Mouse (Mus musculus) olfactory bulb, adult 2 months (tissue): ENCODE measurements at regions not wholly inside any gene's neighbourhood (a gene's known extent, or its start where the extent isn't known, plus 50 kb on each side); places are given as distances from the start of the nearest gene placed in this dataset.

Experiments
- CTCF ChIP-seq: fragments of 200-500 bp; IDR thresholded peaks from 2 replicates; pipeline ENCODE4 v1.5.1; 2012; ENCODE audit warnings: low read depth, mild to moderate bottlenecking, low read length, moderate library complexity; ENCODE audit not compliant: insufficient read depth
- POLR2A ChIP-seq: fragments of 200-500 bp; IDR thresholded peaks from 2 replicates; pipeline ENCODE4 v1.6.1; 2012; ENCODE audit warnings: mild to moderate bottlenecking, low read depth, low read length, moderate library complexity; ENCODE audit not compliant: insufficient read depth

DNA sequence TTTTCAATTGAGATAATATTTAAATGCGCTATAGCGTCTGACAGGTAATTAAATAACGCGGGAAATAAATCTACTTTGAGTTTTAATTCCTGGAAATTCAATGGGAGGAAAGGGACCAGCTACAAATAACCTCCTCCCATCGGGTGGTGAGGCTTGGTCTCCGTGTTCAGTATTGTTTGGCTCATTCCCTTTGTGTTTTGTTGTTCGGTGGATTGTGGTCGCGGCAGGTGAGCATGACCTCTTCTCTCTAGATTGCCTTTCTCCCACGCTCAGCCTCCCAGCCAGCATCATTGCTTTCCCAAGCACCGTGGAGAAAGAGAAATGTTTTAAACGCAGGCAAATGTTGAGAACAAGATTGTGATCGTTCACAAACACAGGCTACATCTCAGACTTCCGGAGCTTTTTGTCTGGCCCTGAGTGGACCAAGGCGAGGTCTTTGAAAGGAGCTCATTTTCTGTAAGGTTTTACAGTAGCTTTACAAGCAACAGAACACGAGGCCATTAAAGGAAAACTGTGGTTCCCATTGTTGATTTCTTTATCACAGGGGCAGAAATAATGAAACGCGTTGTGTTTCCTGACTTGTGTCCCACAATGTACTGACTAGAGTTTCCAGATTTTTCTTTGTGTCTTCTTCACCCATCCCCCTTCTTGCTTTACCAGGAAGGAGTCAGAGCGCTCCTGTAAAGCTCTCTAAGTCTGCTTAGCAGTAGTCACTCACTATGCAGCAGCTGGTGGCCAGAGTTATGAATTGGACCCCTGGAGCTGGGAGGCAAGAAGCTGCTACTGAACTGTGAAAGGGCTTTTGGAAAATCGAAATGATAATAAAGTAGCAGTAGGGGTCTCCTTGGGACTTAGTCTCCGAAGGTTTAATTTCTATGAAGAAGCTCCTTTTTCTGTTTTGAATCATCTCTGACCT is 337.7 kb downstream of the Galc start:
- TF ChIP-seq POLR2A = no peak
- no peak for TF ChIP-seq CTCF
